In genomic region chr15:12084164-12084563, GRCm38 (mm10) we compare ENCODE assay signal across 9 mouse cellular contexts. TPM values are rescaled to one million over a fixed set of nuclear protein-coding genes. Genes with fewer than 3 reads are reported as not detected.
DNase-seq lines count a peak whose midpoint lies in the region; ATAC-seq lines count a peak whose summit lies in the region.
"Had no signal": no experiment of that assay in that cellular context is flagged by ENCODE, and none has a peak within 500 bp of the region (broad histone marks: within the 10 kb centered on the region; RNA-seq: fewer than 3 reads in every experiment).

No protein-coding gene starts in this region.

- H3K4me1 ChIP-seq in kidney, embryonic 16.5 days (ENCODE audit: insufficient read depth, low read length) = no peaks in the 10 kb centered on the region
- peaks cover 5% of the 10 kb centered on the region; the same call in 1 of the 2 replicates for H3K4me1 ChIP-seq in embryonic facial prominence, embryonic 15.5 days
- H3K4me1 ChIP-seq in neural tube, embryonic 14.5 days (ENCODE audit: control insufficient read depth, insufficient read depth, low read length) = no peaks in the 10 kb centered on the region
- no peaks in the 10 kb centered on the region for H3K4me1 ChIP-seq in liver, embryonic 11.5 days (replicated peaks; ENCODE audit: control insufficient read depth, insufficient read depth, low read length)
- H3K4me1 ChIP-seq: liver, embryonic 13.5 days had no signal

- H3K36me3 ChIP-seq in kidney, embryonic 16.5 days (ENCODE audit: insufficient read depth, low read length) = no peaks in the 10 kb centered on the region
- H3K36me3 ChIP-seq in embryonic facial prominence, embryonic 15.5 days = no peaks in the 10 kb centered on the region
- no peaks in the 10 kb centered on the region for H3K36me3 ChIP-seq in neural tube, embryonic 14.5 days (ENCODE audit: control insufficient read depth, insufficient read depth, low read length)
- H3K36me3 ChIP-seq in liver, embryonic 11.5 days (ENCODE audit: control insufficient read depth, insufficient read depth, low read length) = no peaks in the 10 kb centered on the region
- H3K36me3 ChIP-seq: liver, embryonic 13.5 days had no signal

- H3K27ac ChIP-seq in kidney, embryonic 16.5 days (ENCODE audit: low read length) = no peak overlapping the region
- peak overlapping the region; percentile 59 for H3K27ac ChIP-seq in embryonic facial prominence, embryonic 15.5 days (replicated peaks)
- H3K27ac ChIP-seq in neural tube, embryonic 14.5 days (ENCODE audit: low read depth, low read length) = no peak overlapping the region
- H3K27ac ChIP-seq in liver, embryonic 11.5 days (ENCODE audit: low read depth, low read length) = no peak overlapping the region
- H3K27ac ChIP-seq: liver, embryonic 13.5 days had no signal

- H3K4me3 ChIP-seq in kidney, embryonic 16.5 days (ENCODE audit: low read length) = no peak overlapping the region
- H3K4me3 ChIP-seq in embryonic facial prominence, embryonic 15.5 days (replicated peaks) = no peak overlapping the region
- H3K4me3 ChIP-seq in neural tube, embryonic 14.5 days (ENCODE audit: low read depth, low read length) = no peak overlapping the region
- no peak overlapping the region for H3K4me3 ChIP-seq in liver, embryonic 11.5 days (ENCODE audit: low read depth, low read length)
- H3K4me3 ChIP-seq: liver, embryonic 13.5 days had no signal

- no peak overlapping the region for H3K4me2 ChIP-seq in kidney, embryonic 16.5 days (replicated peaks; ENCODE audit: low read depth, low read length)
- no peak overlapping the region for H3K4me2 ChIP-seq in embryonic facial prominence, embryonic 15.5 days (replicated peaks)
- H3K4me2 ChIP-seq in neural tube, embryonic 14.5 days (ENCODE audit: low read depth, low read length) = no peak overlapping the region
- H3K4me2 ChIP-seq in liver, embryonic 11.5 days = no peak overlapping the region
- H3K4me2 ChIP-seq: liver, embryonic 13.5 days had no signal

- H3K9ac ChIP-seq in kidney, embryonic 16.5 days (replicated peaks; ENCODE audit: low read length) = no peak overlapping the region
- no peak overlapping the region for H3K9ac ChIP-seq in embryonic facial prominence, embryonic 15.5 days
- H3K9ac ChIP-seq in neural tube, embryonic 14.5 days (replicated peaks; ENCODE audit: low read depth, low read length) = no peak overlapping the region
- no peak overlapping the region for H3K9ac ChIP-seq in liver, embryonic 11.5 days (ENCODE audit: low read depth, low read length)
- H3K9ac ChIP-seq: liver, embryonic 13.5 days had no signal

- WGBS in kidney, embryonic 16.5 days = 36% methylated on average over 6 of the region's 6 CpGs
- WGBS in embryonic facial prominence, embryonic 15.5 days = 32% methylated on average over 6 of the region's 6 CpGs
- whole genome bisulfite sequencing in neural tube, embryonic 14.5 days = 58% methylated on average over 6 of the region's 6 CpGs
- WGBS in liver, embryonic 11.5 days = 69% methylated on average over 6 of the region's 6 CpGs

- H3K27me3 ChIP-seq in kidney, embryonic 16.5 days (ENCODE audit: insufficient read depth, low read length) = no peaks in the 10 kb centered on the region
- H3K27me3 ChIP-seq in embryonic facial prominence, embryonic 15.5 days = no peaks in the 10 kb centered on the region
- no peaks in the 10 kb centered on the region for H3K27me3 ChIP-seq in neural tube, embryonic 14.5 days (ENCODE audit: control insufficient read depth, insufficient read depth, low read length)
- H3K27me3 ChIP-seq in liver, embryonic 11.5 days (replicated peaks; ENCODE audit: control insufficient read depth, insufficient read depth, low read length) = no peaks in the 10 kb centered on the region
- H3K27me3 ChIP-seq: liver, embryonic 13.5 days had no signal

- H3K9me3 ChIP-seq in kidney, embryonic 16.5 days (ENCODE audit: low read length) = no peaks in the 10 kb centered on the region
- no peaks in the 10 kb centered on the region for H3K9me3 ChIP-seq in embryonic facial prominence, embryonic 15.5 days (replicated peaks)
- H3K9me3 ChIP-seq in neural tube, embryonic 14.5 days (ENCODE audit: control insufficient read depth, low read length) = no peaks in the 10 kb centered on the region
- H3K9me3 ChIP-seq in liver, embryonic 11.5 days (ENCODE audit: control insufficient read depth, low read length) = no peaks in the 10 kb centered on the region
- H3K9me3 ChIP-seq: liver, embryonic 13.5 days had no signal

- no peak for DNase-seq in kidney, postnatal 10 days
- DNase-seq in heart, adult 8-10 months (ENCODE audit: low spot score) = peak; percentile 46
- DNase-seq in liver, embryonic 11.5 days (ENCODE audit: low spot score) = no peak
- no peak for DNase-seq in urinary bladder, postnatal 14 days (ENCODE audit: low spot score)
- no peak for DNase-seq in spleen, postnatal 10 days (ENCODE audit: low spot score in 2 of 2)

- peak; percentile 65 for ATAC-seq in kidney, embryonic 16.5 days (ENCODE audit: low FRiP score, low TSS enrichment)
- ATAC-seq in embryonic facial prominence, embryonic 15.5 days (ENCODE audit: insufficient number of reproducible peaks, low FRiP score, low TSS enrichment, low read depth) = peak; percentile 91
- ATAC-seq in neural tube, embryonic 14.5 days (ENCODE audit: low read depth) = peak; percentile 75
- no peak for ATAC-seq in liver, embryonic 11.5 days (replicated peaks; ENCODE audit: low FRiP score)

RNA-seq across cellular contexts. Expression of gene Zfr, which starts 33.5 kb away (rescaled TPM):
- 101 and 108 TPM in 2 replicates for polyA plus RNA-seq in kidney, embryonic 16.5 days (2015; fragmentation: Nextera tagmentation; extraction: Ambion mirVana)
- 114 and 129 TPM in 2 replicates for polyA plus RNA-seq in embryonic facial prominence, embryonic 15.5 days (2015; fragmentation: Nextera tagmentation; extraction: Ambion mirVana)
- 10 to 100 TPM; 74.9 to 84.2 (median 79.7) TPM for total RNA-seq in heart, adult 8-10 months (2022)
- polyA plus RNA-seq in neural tube, embryonic 14.5 days (2014; fragmentation: Nextera tagmentation; extraction: Ambion mirVana) = 211 and 266 TPM in 2 replicates
- 86.0 and 87.3 TPM in 2 replicates for polyA plus RNA-seq in liver, embryonic 11.5 days (2014; fragmentation: Nextera tagmentation; extraction: Ambion mirVana)
